Mouse (Mus musculus) liver, postnatal 0 days (tissue): ENCODE data around the gene Mesp2.

Experiments used
- CTCF ChIP-seq: sonication (generic); IDR thresholded peaks from 2 replicates; pipeline ENCODE4 v1.5.1; 2016; ENCODE audit warnings: antibody characterized with exemption, low read depth
- EP300 ChIP-seq: IDR thresholded peaks from 2 replicates; pipeline ENCODE4 v1.6.1; 2016; ENCODE audit warnings: antibody characterized with exemption, low read depth, mild to moderate bottlenecking

- no peak for TF ChIP-seq CTCF
- no peak for TF ChIP-seq EP300
Measured at GRCm38 (mm10) chr7:79761124-79761876, 49.2 kb upstream of the Mesp2 start.
